Mouse (Mus musculus) midbrain, embryonic 16.5 days (tissue): Measurements from ENCODE around the gene Olfr1443. TPM values are rescaled to one million over a fixed set of nuclear protein-coding genes. Genes with fewer than 3 reads are reported as not detected.
"Not testable (repeated sequence)": the region's sequence is repeated elsewhere in the genome, so short reads cannot be mapped to it uniquely, and the experiment has no call there.

ENCODE experiments used
- ATAC-seq: fragments of 200-750 bp; cut with Nextera tagmentation; 2 replicates; pipeline ENCODE4 v1.8.0; 2017; ENCODE audit warnings: moderate TSS enrichment
- H3K27ac ChIP-seq: fragments of 300-500 bp; sonication (generic); 2 replicates; pipeline ENCODE4 v1.5.1; 2014; ENCODE audit warnings: mild to moderate bottlenecking, low read length, mixed read lengths
- H3K27me3 ChIP-seq: fragments of 300-500 bp; sonication (generic); 2 replicates; pipeline ENCODE4 v1.6.1; 2014; ENCODE audit warnings: low read depth, low read length, mixed read lengths; ENCODE audit not compliant: control insufficient read depth, insufficient read depth
- H3K36me3 ChIP-seq: fragments of 300-500 bp; sonication (generic); 2 replicates; pipeline ENCODE4 v1.6.1; 2014; ENCODE audit warnings: mild to moderate bottlenecking, low read length, moderate library complexity, mixed read lengths; ENCODE audit not compliant: control insufficient read depth, insufficient read depth
- H3K4me1 ChIP-seq: fragments of 300-500 bp; sonication (generic); 2 replicates; pipeline ENCODE4 v1.6.1; 2014; ENCODE audit warnings: mild to moderate bottlenecking, low read length, mixed read lengths; ENCODE audit not compliant: control insufficient read depth, insufficient read depth
- H3K4me2 ChIP-seq: fragments of 300-500 bp; sonication (generic); 2 replicates; pipeline ENCODE4 v1.6.1; 2014; ENCODE audit warnings: mild to moderate bottlenecking, low read length, mixed read lengths
- H3K4me3 ChIP-seq: fragments of 300-500 bp; sonication (generic); 2 replicates; pipeline ENCODE4 v1.5.1; 2014; ENCODE audit warnings: low read depth, mild to moderate bottlenecking, low read length, moderate library complexity, mixed read lengths
- H3K9ac ChIP-seq: fragments of 300-500 bp; sonication (generic); 2 replicates; pipeline ENCODE4 v1.6.1; 2014; ENCODE audit warnings: low read depth, low read length, mixed read lengths
- H3K9me3 ChIP-seq: fragments of 300-500 bp; sonication (generic); replicated peaks from 2 replicates; pipeline ENCODE4 v1.6.1; 2014; ENCODE audit warnings: mild to moderate bottlenecking, low read length, mixed read lengths; ENCODE audit not compliant: control insufficient read depth, poor library complexity, severe bottlenecking
- WGBS: fragments of 180-500 bp; shearing (Covaris S2); extraction: QIAGEN DNeasy Blood & Tissue Kit; methylation state at CpG from one replicate; pipeline ENCODE4 v1.1.7; 2014; 5-methylcytosine and 5-hydroxymethylcytosine counted together
- polyA plus RNA-seq: library from polyadenylated mRNA; unstranded; fragments of >200 nt; fragmentation: Nextera tagmentation; extraction: Ambion mirVana; gene quantifications from 2 replicates; pipeline ENCODE4 v1.2.1, GENCODE M21; 2015

Gene Olfr1443
- polyA plus RNA-seq, 1 experiment from 2014 or later: not detected

- no peak for ATAC-seq
- WGBS: 89% methylated on average over 4 of the region's 4 CpGs
- no peaks in the 10 kb centered on the region for H3K4me1 ChIP-seq
- no peak overlapping the region for H3K4me2 ChIP-seq
- H3K36me3 ChIP-seq: no peaks in the 10 kb centered on the region
- no peaks in the 10 kb centered on the region for H3K27me3 ChIP-seq
- no peak overlapping the region for H3K27ac ChIP-seq
- no peak overlapping the region for H3K9ac ChIP-seq
- no peaks in the 10 kb centered on the region for H3K9me3 ChIP-seq
- H3K4me3 ChIP-seq: no peak overlapping the region
These were observed 6.9 kb upstream of the Olfr1443 start for GRCm38 (mm10) chr19:12671051-12671450.

DNA sequence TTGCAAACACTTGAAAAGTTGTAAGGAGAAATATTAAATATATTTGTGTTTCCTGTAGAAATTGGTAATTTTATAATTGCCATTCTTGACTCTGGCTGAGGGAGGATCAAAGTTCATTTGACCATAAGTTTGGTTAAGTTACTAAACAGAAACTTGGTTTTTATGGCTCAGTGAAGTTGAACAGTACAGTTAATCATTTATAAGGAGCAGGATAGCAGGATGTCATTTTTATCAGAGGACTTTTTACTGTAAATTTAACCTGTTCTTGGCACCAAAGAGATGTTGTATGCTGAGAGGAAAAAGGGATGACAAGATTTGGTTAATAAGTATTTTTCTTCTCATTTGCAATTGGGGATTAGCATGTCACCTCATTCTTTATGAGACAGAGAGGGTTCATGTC, 6.7 kb downstream of the Olfr1443 start:
- Histone ChIP-seq H3K27me3 (no peaks in the 10 kb centered on the region), H3K4me2 (no peak overlapping the region), H3K4me3 (no peak overlapping the region), H3K27ac (no peak overlapping the region), H3K36me3 (no peaks in the 10 kb centered on the region), H3K9me3 (no peaks in the 10 kb centered on the region), H3K9ac (no peak overlapping the region), H3K4me1 (no peaks in the 10 kb centered on the region)
- ATAC-seq: no peak

GRCm38 (mm10) chr19:12685231-12685630, 7.3 kb downstream of the Olfr1443 start:
- Histone ChIP-seq H3K4me3 (no peak overlapping the region), H3K36me3 (no peaks in the 10 kb centered on the region), H3K27ac (no peak overlapping the region), H3K4me1 (no peaks in the 10 kb centered on the region), H3K27me3 (no peaks in the 10 kb centered on the region), H3K9me3 (no peaks in the 10 kb centered on the region), H3K4me2 (no peak overlapping the region), H3K9ac (no peak overlapping the region)
- no peak for ATAC-seq

- no peaks in the 10 kb centered on the region for H3K9me3 ChIP-seq
- no peaks in the 10 kb centered on the region for H3K36me3 ChIP-seq
These were observed 17.7 kb downstream of the Olfr1443 start, which contains the start of gene Keg1 for GRCm38 (mm10) chr19:12695590-12695989. Keg1 (plus strand) TSS chr19:12695786.

DNA sequence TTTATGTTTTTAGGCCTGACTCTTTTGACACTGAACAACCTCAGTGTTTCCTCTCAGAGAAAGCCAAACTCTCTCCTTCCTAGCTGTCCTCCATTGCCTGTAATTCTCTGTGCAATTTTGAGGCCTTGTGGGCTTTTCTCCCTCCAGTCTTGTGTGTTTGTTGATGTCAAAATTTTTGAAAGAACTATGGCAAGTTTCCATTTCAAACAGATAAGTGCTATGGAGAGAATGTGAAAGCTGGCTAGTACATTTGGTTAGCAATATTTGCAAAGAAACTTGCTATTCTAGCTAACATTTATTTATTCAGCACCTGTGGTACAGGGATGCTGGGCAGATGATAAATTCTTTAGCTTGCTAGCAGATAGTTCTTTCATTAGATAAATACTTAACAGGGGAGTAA, 18.3 kb downstream of the Olfr1443 start:
- Histone ChIP-seq H3K9me3 (no peaks in the 10 kb centered on the region), H3K27ac (no peak overlapping the region), H3K4me3 (no peak overlapping the region), H3K9ac (no peak overlapping the region), H3K36me3 (no peaks in the 10 kb centered on the region), H3K4me2 (no peak overlapping the region), H3K4me1 (no peaks in the 10 kb centered on the region), H3K27me3 (no peaks in the 10 kb centered on the region)
- ATAC-seq: no peak

More at GRCm38 (mm10) chr19:12695590-12695989, 17.7 kb downstream of the Olfr1443 start, which contains the start of gene Keg1:
- no peaks in the 10 kb centered on the region for H3K4me1 ChIP-seq
- no peaks in the 10 kb centered on the region for H3K27me3 ChIP-seq
- ATAC-seq: no peak
- no peak within 1 kb of the TSS for H3K4me2 ChIP-seq
- H3K27ac ChIP-seq: no peak within 1 kb of the TSS
- H3K9ac ChIP-seq: no peak within 1 kb of the TSS
- 91% methylated on average over 3 of the region's 3 CpGs for WGBS
- H3K4me3 ChIP-seq: no peak within 1 kb of the TSS

GRCm38 (mm10) chr19:12708458-12708857, 30.5 kb downstream of the Olfr1443 start:
- Histone ChIP-seq H3K9me3 (no peaks in the 10 kb centered on the region), H3K4me2 (no peak overlapping the region), H3K27me3 (no peaks in the 10 kb centered on the region), H3K9ac (no peak overlapping the region), H3K36me3 (no peaks in the 10 kb centered on the region), H3K27ac (no peak overlapping the region), H3K4me3 (no peak overlapping the region), H3K4me1 (no peaks in the 10 kb centered on the region)
- 88% methylated on average over 2 of the region's 2 CpGs for WGBS
- ATAC-seq: no peak

DNA sequence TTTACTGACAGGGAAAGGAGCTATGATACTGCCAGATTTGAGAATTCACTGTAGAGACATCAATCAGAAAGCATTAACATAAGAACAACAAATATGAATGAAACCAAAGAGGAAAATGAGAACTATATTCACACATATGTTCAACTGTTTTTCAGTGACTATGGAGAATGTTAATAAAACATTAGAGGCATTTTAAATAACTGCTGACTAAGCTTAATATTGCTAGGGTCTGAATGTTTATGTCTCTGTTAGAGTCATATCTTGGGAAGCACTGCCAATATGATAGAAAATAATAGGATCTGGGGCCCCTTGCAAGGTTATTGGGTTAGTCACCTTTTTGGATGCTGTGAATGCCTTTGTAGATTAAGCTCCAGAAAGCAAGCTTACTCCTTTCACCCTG, 31.1 kb downstream of the Olfr1443 start:
- Histone ChIP-seq H3K4me1 (no peaks in the 10 kb centered on the region), H3K9me3 (no peaks in the 10 kb centered on the region), H3K27ac (no peak overlapping the region), H3K4me3 (no peak overlapping the region), H3K9ac (no peak overlapping the region), H3K36me3 (no peaks in the 10 kb centered on the region), H3K27me3 (no peaks in the 10 kb centered on the region), H3K4me2 (no peak overlapping the region)
- no peak for ATAC-seq

DNA sequence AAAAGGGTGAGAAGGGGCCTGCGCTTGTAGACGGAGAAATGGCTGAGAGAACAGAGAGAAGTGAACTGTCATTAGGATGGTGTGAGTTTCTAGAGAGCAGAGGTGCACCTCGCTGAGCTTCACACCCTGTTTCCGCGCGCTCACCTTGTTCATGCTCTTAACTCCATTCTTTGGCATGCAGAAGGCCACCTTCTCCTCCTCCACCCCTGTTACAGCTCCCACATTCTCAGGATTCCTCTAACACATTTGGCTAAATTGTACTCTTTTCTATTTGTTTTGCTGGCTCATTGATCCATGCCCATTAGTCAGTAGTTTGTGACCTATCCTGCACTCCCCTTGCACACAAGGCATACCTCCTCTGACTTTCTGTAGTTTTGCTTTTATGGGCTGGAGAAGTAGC, 41.3 kb downstream of the Olfr1443 start:
- no peaks in the 10 kb centered on the region for H3K27me3 ChIP-seq
- no peak overlapping the region for H3K4me2 ChIP-seq
- H3K9me3 ChIP-seq: no peaks in the 10 kb centered on the region
- WGBS: 84% methylated on average over 6 of the region's 6 CpGs
- H3K9ac ChIP-seq: no peak overlapping the region
- no peaks in the 10 kb centered on the region for H3K36me3 ChIP-seq
- ATAC-seq: no peak
- no peaks in the 10 kb centered on the region for H3K4me1 ChIP-seq
- H3K4me3 ChIP-seq: no peak overlapping the region
- no peak overlapping the region for H3K27ac ChIP-seq

GRCm38 (mm10) chr19:12720463-12720862, 42.6 kb downstream of the Olfr1443 start:
- Histone ChIP-seq H3K9me3 (no peaks in the 10 kb centered on the region), H3K27ac (no peak overlapping the region), H3K4me2 (no peak overlapping the region), H3K4me1 (no peaks in the 10 kb centered on the region), H3K4me3 (no peak overlapping the region), H3K27me3 (no peaks in the 10 kb centered on the region), H3K9ac (no peak overlapping the region), H3K36me3 (no peaks in the 10 kb centered on the region)
- WGBS: 75% methylated on average over 2 of the region's 2 CpGs
- no peak for ATAC-seq

DNA sequence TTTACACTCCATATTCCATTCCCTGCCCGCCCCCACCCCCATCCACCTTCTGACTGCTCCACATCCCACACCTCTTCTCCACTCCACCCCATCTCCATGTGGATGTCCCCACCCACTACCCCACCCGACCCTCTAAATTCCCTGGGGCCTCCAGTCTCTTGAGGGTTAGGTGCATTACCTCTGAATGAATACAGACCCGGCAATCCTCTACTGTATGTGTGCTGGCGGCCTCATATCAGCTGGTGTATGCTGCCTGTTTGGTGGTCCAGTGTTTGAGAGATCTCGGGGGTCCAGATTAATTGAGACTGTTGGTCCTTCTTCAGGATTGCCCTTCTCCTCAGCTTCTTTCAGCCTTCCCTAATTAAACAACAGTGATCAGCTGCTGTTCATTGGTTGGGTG, 43.0 kb downstream of the Olfr1443 start:
- not testable (repeated sequence) for H3K36me3 ChIP-seq, H3K4me3 ChIP-seq, H3K27me3 ChIP-seq, ATAC-seq, H3K4me1 ChIP-seq, H3K27ac ChIP-seq, H3K9ac ChIP-seq, H3K9me3 ChIP-seq, H3K4me2 ChIP-seq
- WGBS: 90% methylated on average over 5 of the region's 5 CpGs
